Mouse (Mus musculus) T-cell, adult 2 months (primary cell): ENCODE measurements around the gene Fam72a.

Experiments used
- DNase-seq: peaks from one replicate; pipeline ENCODE4 v3.0.0; 2022; ENCODE audit warnings: low spot score

The Fam72a gene

GRCm38 (mm10) chr1:131578943-131579680, 51.4 kb downstream of the Fam72a start:
- no peak for DNase-seq

GRCm38 (mm10) chr1:131580389-131580788, 52.7 kb downstream of the Fam72a start:
- no peak for DNase-seq

- no peak for DNase-seq
These were observed 55.9 kb downstream of the Fam72a start for GRCm38 (mm10) chr1:131583598-131583997.

- DNase-seq = no peak
These were observed 59.1 kb downstream of the Fam72a start for GRCm38 (mm10) chr1:131586836-131587235.
